Mouse (Mus musculus) lung, postnatal 10 days (tissue): ENCODE measurements around the gene Sipa1l3.

ENCODE experiments used
- DNase-seq: peaks from one replicate; pipeline ENCODE4 v3.0.0; 2021

Sipa1l3 gene

GRCm38 (mm10) chr7:29518421-29519210 lies at the start of gene Sipa1l3:
Gene Sipa1l3 (minus strand): TSS chr7:29518641.
- peak; percentile 98 for DNase-seq

GRCm38 (mm10) chr7:29563006-29563405 lies 44.6 kb upstream of the Sipa1l3 start:
- DNase-seq = no peak

- DNase-seq = peak; percentile 9
Observed at GRCm38 (mm10) chr7:29561046-29561445, 42.6 kb upstream of the Sipa1l3 start.

GRCm38 (mm10) chr7:29559290-29559689 lies 40.8 kb upstream of the Sipa1l3 start:
- DNase-seq = peak; percentile 15

GRCm38 (mm10) chr7:29558744-29559143 lies 40.3 kb upstream of the Sipa1l3 start:
- DNase-seq = no peak

GRCm38 (mm10) chr7:29556283-29556682 lies 37.8 kb upstream of the Sipa1l3 start:
- DNase-seq = no peak

- DNase-seq = no peak
Observed at GRCm38 (mm10) chr7:29555521-29555920, 37.1 kb upstream of the Sipa1l3 start.

GRCm38 (mm10) chr7:29555051-29555450 lies 36.6 kb upstream of the Sipa1l3 start:
- DNase-seq = no peak

- no peak for DNase-seq
Observed at GRCm38 (mm10) chr7:29550691-29551090, 32.2 kb upstream of the Sipa1l3 start.

- no peak for DNase-seq
Observed at GRCm38 (mm10) chr7:29541608-29542007, 23.2 kb upstream of the Sipa1l3 start.

- no peak for DNase-seq
Observed at GRCm38 (mm10) chr7:29541186-29541585, 22.7 kb upstream of the Sipa1l3 start.

- DNase-seq = no peak
Observed at GRCm38 (mm10) chr7:29540631-29541030, 22.2 kb upstream of the Sipa1l3 start.

- DNase-seq = peak; percentile 89
Observed at GRCm38 (mm10) chr7:29523700-29524099, 5.3 kb upstream of the Sipa1l3 start.

- DNase-seq = peak; percentile 89
Observed at GRCm38 (mm10) chr7:29521841-29522575, 3.6 kb upstream of the Sipa1l3 start.

GRCm38 (mm10) chr7:29521365-29521764 lies 2.9 kb upstream of the Sipa1l3 start:
- no peak for DNase-seq

GRCm38 (mm10) chr7:29520794-29521193 lies 2.4 kb upstream of the Sipa1l3 start:
- no peak for DNase-seq

GRCm38 (mm10) chr7:29519211-29519550 lies 740 bp upstream of the Sipa1l3 start:
- no peak for DNase-seq

GRCm38 (mm10) chr7:29518054-29518420 lies 404 bp downstream of the Sipa1l3 start:
- no peak for DNase-seq

- DNase-seq = no peak
Observed at GRCm38 (mm10) chr7:29517178-29517577, 1.3 kb downstream of the Sipa1l3 start.

GRCm38 (mm10) chr7:29515652-29516051 lies 2.8 kb downstream of the Sipa1l3 start:
- DNase-seq = no peak

- DNase-seq = no peak
Observed at GRCm38 (mm10) chr7:29512729-29513128, 5.7 kb downstream of the Sipa1l3 start.

- DNase-seq = peak; percentile 55
Observed at GRCm38 (mm10) chr7:29511598-29512275, 6.7 kb downstream of the Sipa1l3 start.

- DNase-seq = no peak
Observed at GRCm38 (mm10) chr7:29508522-29508921, 9.9 kb downstream of the Sipa1l3 start.
